Mouse (Mus musculus) myocyte (in vitro differentiated cells): ENCODE measurements at regions not wholly inside any gene's neighbourhood (a gene's known extent, or its start where the extent isn't known, plus 50 kb on each side); places are given as distances from the start of the nearest gene placed in this dataset.
A peak's percentile ranks its signal among the peaks of the same experiment; 100 is the strongest.

Experiments used
- H3K27me3 ChIP-seq: one replicate; pipeline ENCODE4 v1.6.1; 2011; ENCODE audit not compliant: control insufficient read depth, insufficient read depth, insufficient read length
- H3K36me3 ChIP-seq: one replicate; pipeline ENCODE4 v1.6.1; 2011; ENCODE audit not compliant: control insufficient read depth, insufficient read depth
- H3K4me2 ChIP-seq: one replicate; pipeline ENCODE4 v1.6.1; 2011; ENCODE audit warnings: low read depth, control low read depth
- H3K4me3 ChIP-seq: one replicate; pipeline ENCODE4 v1.5.1; 2011; ENCODE audit warnings: mild to moderate bottlenecking, control low read depth, moderate library complexity
- H3K79me2 ChIP-seq: one replicate; pipeline ENCODE4 v1.6.1; 2011; ENCODE audit not compliant: control insufficient read depth, insufficient read depth
- H3ac ChIP-seq: one replicate; pipeline ENCODE4 v1.6.1; 2011; ENCODE audit not compliant: control insufficient read depth, insufficient read length
- CEBPB ChIP-seq: IDR thresholded peaks from 2 replicates; pipeline ENCODE4 v1.6.1; 2011; ENCODE audit warnings: mild to moderate bottlenecking, moderate library complexity; ENCODE audit not compliant: poor library complexity, insufficient read depth, severe bottlenecking
- E2F4 ChIP-seq: IDR thresholded peaks from one replicate; pipeline ENCODE4 v1.6.1; 2011; ENCODE audit warnings: mild to moderate bottlenecking, control low read depth, moderate library complexity; ENCODE audit not compliant: insufficient read depth
- MAX ChIP-seq: IDR thresholded peaks from one replicate; pipeline ENCODE4 v1.6.1; 2011; ENCODE audit warnings: low read depth, mild to moderate bottlenecking, control low read depth
- MYOD1 ChIP-seq, 3 experiments: IDR thresholded peaks; one replicate each; pipeline ENCODE4 v1.6.1; 2011; ENCODE audit warnings: control low read depth in 2 of 3, low read depth in 2 of 3, mild to moderate bottlenecking in 2 of 3, moderate library complexity in 1 of 3; ENCODE audit not compliant: insufficient read length in 2 of 3, control insufficient read depth in 1 of 3
- MYOG ChIP-seq, 3 experiments: IDR thresholded peaks; one replicate each; pipeline ENCODE4 v1.6.1; 2011; ENCODE audit warnings: control low read depth in 2 of 3, low read depth in 2 of 3, mild to moderate bottlenecking in 2 of 3; ENCODE audit not compliant: insufficient read length in 2 of 3, control insufficient read depth in 1 of 3, insufficient read depth in 1 of 3
- POLR2A ChIP-seq: IDR thresholded peaks from one replicate; pipeline ENCODE4 v1.6.1; 2011; ENCODE audit warnings: low read depth, mild to moderate bottlenecking, control low read depth, moderate library complexity; ENCODE audit not compliant: insufficient read length
- POLR2AphosphoS2 ChIP-seq: IDR thresholded peaks from one replicate; pipeline ENCODE4 v1.6.1; 2011; ENCODE audit warnings: low read depth, control low read depth; ENCODE audit not compliant: insufficient read length
- REST ChIP-seq: IDR thresholded peaks from one replicate; pipeline ENCODE4 v1.6.1; 2011; ENCODE audit warnings: mild to moderate bottlenecking, control low read depth, moderate library complexity; ENCODE audit not compliant: insufficient read depth, insufficient read length
- SRF ChIP-seq: IDR thresholded peaks from one replicate; pipeline ENCODE4 v1.6.1; 2011; ENCODE audit warnings: low read depth; ENCODE audit not compliant: control insufficient read depth, insufficient read length
- TCF12 ChIP-seq: IDR thresholded peaks from one replicate; pipeline ENCODE4 v1.6.1; 2011; ENCODE audit warnings: mild to moderate bottlenecking, control low read depth; ENCODE audit not compliant: poor library complexity, insufficient read depth, severe bottlenecking
- TCF3 ChIP-seq: IDR thresholded peaks from one replicate; pipeline ENCODE4 v1.6.1; 2011; ENCODE audit warnings: low read depth, control low read depth; ENCODE audit not compliant: insufficient read length
- USF1 ChIP-seq: IDR thresholded peaks from one replicate; pipeline ENCODE4 v1.6.1; 2011; ENCODE audit warnings: low read depth, mild to moderate bottlenecking, control low read depth, moderate library complexity

GRCm38 (mm10) chr2:70888840-70889469 is 63.4 kb upstream of the Tlk1 start:
- no peak overlapping the region for H3K4me3 ChIP-seq
- no peaks in the 10 kb centered on the region for H3K79me2 ChIP-seq
- H3K36me3 ChIP-seq, result no peaks in the 10 kb centered on the region
- peaks cover 3% of the 10 kb centered on the region for H3K27me3 ChIP-seq
- no peak overlapping the region for H3K4me2 ChIP-seq
- TF ChIP-seq USF1 (peak; percentile 46), REST (no peak)
- H3ac ChIP-seq, result no peak overlapping the region

GRCm38 (mm10) chr2:70886831-70887230 is 61.3 kb upstream of the Tlk1 start:
- TF ChIP-seq CEBPB, result no peak
- no peak for TF ChIP-seq MYOD1 (IDR thresholded peaks at IDR 0.05; ENCODE audit: control insufficient read depth in 1 of 3, insufficient read length in 2 of 3, low read depth in 2 of 3)
- no peak for TF ChIP-seq TCF12
- no peak for TF ChIP-seq SRF
- no peak for TF ChIP-seq USF1
- no peak for TF ChIP-seq E2F4
- TF ChIP-seq TCF3, result no peak
- TF ChIP-seq POLR2AphosphoS2, result no peak
- TF ChIP-seq MYOG (IDR thresholded peaks at IDR 0.05; ENCODE audit: control insufficient read depth in 1 of 3, insufficient read depth in 1 of 3, insufficient read length in 2 of 3, low read depth in 2 of 3), result no peak
- no peak for TF ChIP-seq MAX
- no peak for TF ChIP-seq REST
- TF ChIP-seq POLR2A, result no peak
- no peaks in the 10 kb centered on the region for H3K79me2 ChIP-seq
- H3K36me3 ChIP-seq, result no peaks in the 10 kb centered on the region
- no peak overlapping the region for H3K4me2 ChIP-seq
- peaks cover 3% of the 10 kb centered on the region for H3K27me3 ChIP-seq
- no peak overlapping the region for H3K4me3 ChIP-seq
- no peak overlapping the region for H3ac ChIP-seq

- Histone ChIP-seq H3ac (no peak overlapping the region), H3K79me2 (no peaks in the 10 kb centered on the region), H3K27me3 (peaks cover 3% of the 10 kb centered on the region), H3K36me3 (no peaks in the 10 kb centered on the region), H3K4me3 (no peak overlapping the region), H3K4me2 (no peak overlapping the region)
- TF ChIP-seq E2F4, result no peak
- no peak for TF ChIP-seq POLR2AphosphoS2
- no peak for TF ChIP-seq USF1
- TF ChIP-seq MYOG (IDR thresholded peaks at IDR 0.05; ENCODE audit: control insufficient read depth in 1 of 3, insufficient read depth in 1 of 3, insufficient read length in 2 of 3, low read depth in 2 of 3), result no peak
- TF ChIP-seq MYOD1 (IDR thresholded peaks at IDR 0.05; ENCODE audit: control insufficient read depth in 1 of 3, insufficient read length in 2 of 3, low read depth in 2 of 3), result no peak
- no peak for TF ChIP-seq CEBPB
- no peak for TF ChIP-seq POLR2A
- TF ChIP-seq TCF12, result no peak
- no peak for TF ChIP-seq REST
- no peak for TF ChIP-seq SRF
Measured at GRCm38 (mm10) chr2:70885674-70886073, 60.1 kb upstream of the Tlk1 start.

- Histone ChIP-seq H3K79me2 (no peaks in the 10 kb centered on the region), H3ac (no peak overlapping the region), H3K4me3 (no peak overlapping the region), H3K27me3 (peaks cover 3% of the 10 kb centered on the region), H3K4me2 (no peak overlapping the region), H3K36me3 (no peaks in the 10 kb centered on the region)
- TF ChIP-seq TCF12 (no peak), MYOG (IDR thresholded peaks at IDR 0.05; ENCODE audit: control insufficient read depth in 1 of 3, insufficient read depth in 1 of 3, insufficient read length in 2 of 3, low read depth in 2 of 3) (no peak), SRF (no peak), USF1 (no peak), E2F4 (no peak), POLR2AphosphoS2 (no peak), CEBPB (no peak), MYOD1 (IDR thresholded peaks at IDR 0.05; ENCODE audit: control insufficient read depth in 1 of 3, insufficient read length in 2 of 3, low read depth in 2 of 3) (no peak), REST (no peak)
Measured at GRCm38 (mm10) chr2:70877333-70878080, 52.0 kb upstream of the Tlk1 start.

- Histone ChIP-seq H3K4me3 (no peak overlapping the region), H3K36me3 (no peaks in the 10 kb centered on the region)
- TF ChIP-seq MAX (no peak), CEBPB (no peak), MYOD1 (IDR thresholded peaks at IDR 0.05; ENCODE audit: control insufficient read depth in 1 of 3, insufficient read length in 2 of 3, low read depth in 2 of 3) (no peak), TCF12 (no peak), REST (no peak)
Measured at GRCm38 (mm10) chr2:70876251-70876650, 50.7 kb upstream of the Tlk1 start.

More at GRCm38 (mm10) chr2:70876251-70876650, 50.7 kb upstream of the Tlk1 start:
- no peak overlapping the region for H3ac ChIP-seq
- no peak overlapping the region for H3K4me2 ChIP-seq
- peaks cover 3% of the 10 kb centered on the region for H3K27me3 ChIP-seq
- H3K79me2 ChIP-seq, result no peaks in the 10 kb centered on the region
